Mouse (Mus musculus) brain, embryonic 18.5 days (tissue): Measurements from ENCODE around the gene Olfr700.
"Not testable (repeated sequence)": the region's sequence is repeated elsewhere in the genome, so short reads cannot be mapped to it uniquely, and the experiment has no call there.

Experiments
- DNase-seq: peaks from one replicate; pipeline ENCODE4 v3.0.0-alpha.2; 2012; ENCODE audit warnings: low read depth, low spot score

Olfr700 gene

GRCm38 (mm10) chr7:106808734-106809133, at the start of gene Olfr700:
TSS of gene Olfr700 (minus strand) at chr7:106808834.
- DNase-seq: no peak

GRCm38 (mm10) chr7:106843060-106843459, 34.4 kb upstream of the Olfr700 start, which contains the start of gene Olfr703:
TSS of gene Olfr703 (plus strand) at chr7:106843360.
- no peak for DNase-seq

DNA sequence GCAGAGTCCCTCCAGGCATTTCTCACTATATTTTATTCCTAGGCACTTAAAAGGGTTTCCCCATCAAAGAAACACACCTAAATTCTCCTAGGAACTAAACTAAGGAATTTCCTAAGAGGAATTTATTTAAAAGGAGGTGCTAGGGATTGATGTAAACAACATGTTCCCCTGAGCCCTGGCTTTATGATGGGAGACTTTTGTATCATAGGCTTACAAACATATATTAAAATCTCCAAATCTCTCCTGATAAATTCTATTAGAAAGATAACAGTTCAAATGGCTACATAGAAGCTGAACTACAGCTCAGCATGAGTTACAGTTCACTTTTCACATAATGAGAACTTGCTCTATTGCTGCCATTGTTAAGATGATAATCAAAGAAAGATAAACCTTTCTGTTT, 25.2 kb upstream of the Olfr700 start, which contains the start of gene Olfr702:
TSS of gene Olfr702 (minus strand) at position 101 of the 400 bp plus-strand sequence.
- DNase-seq: no peak

GRCm38 (mm10) chr7:106818414-106818813, 9.8 kb upstream of the Olfr700 start:
- no peak for DNase-seq

GRCm38 (mm10) chr7:106815775-106816174, 7.1 kb upstream of the Olfr700 start:
- DNase-seq: no peak

- DNase-seq: no peak
Observed at GRCm38 (mm10) chr7:106813829-106814228, 5.2 kb upstream of the Olfr700 start, which contains the start of gene Olfr701. TSS of gene Olfr701 (plus strand) at chr7:106814129.

DNA sequence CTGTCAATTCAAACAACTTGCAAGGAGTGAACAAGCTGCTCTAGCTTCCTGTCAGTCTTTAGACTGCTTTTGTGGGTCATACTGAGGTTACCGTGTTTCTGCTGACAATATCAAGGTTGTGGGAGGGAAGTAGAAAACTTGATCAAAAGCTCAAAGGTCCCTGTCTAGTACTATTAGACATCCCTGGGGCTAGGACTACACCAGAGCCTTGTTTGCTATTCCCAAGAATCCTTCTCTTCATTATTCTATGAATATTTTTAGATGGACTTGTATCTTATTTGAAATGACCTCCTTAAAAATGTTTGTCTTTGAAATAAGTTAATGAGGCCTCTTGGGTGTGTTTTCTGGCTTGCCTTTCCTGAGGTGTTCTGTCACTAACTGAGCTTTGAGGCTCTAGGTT, 15.5 kb downstream of the Olfr700 start, which contains the start of gene Olfr699:
TSS of gene Olfr699 (minus strand) at position 101 of the 400 bp plus-strand sequence.
- no peak for DNase-seq

DNA sequence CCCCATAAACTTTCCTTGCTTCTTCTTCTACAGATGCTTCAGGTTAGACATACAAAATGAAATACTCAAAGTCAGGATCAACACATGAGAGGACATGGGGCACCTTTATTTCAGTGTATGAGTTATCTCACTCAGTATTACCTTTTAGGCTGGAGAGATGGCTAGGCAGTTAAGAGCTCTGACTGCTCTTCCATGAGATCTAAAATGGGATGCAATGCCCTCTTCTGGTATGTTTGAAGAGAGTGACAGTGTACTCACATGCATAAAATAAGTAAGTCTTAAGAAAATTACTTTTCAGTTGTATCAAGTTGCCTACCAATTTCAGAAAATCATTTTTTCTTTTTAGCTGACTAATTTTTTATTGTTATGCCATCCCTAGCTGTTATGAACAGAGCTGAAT, 20.3 kb downstream of the Olfr700 start:
- DNase-seq: no peak

DNA sequence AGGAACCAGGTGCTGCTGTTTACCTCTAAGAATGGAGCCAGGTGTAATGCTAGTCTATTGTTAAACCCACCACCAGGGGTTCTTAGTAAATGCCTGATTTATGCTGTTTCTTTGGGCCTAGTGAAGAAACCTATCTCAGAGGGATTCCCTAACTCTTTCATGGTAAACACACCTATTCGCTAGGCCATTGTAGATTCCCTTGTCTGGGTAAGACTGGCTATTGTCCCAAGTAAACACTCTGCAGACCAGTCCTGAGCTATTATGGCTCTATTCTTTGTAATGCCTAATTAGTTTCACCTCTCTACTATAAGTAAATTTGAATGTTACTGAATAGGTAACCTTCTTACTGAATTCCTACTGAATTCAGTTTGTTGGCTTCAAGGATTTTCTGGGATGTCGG, 47.6 kb downstream of the Olfr700 start:
- DNase-seq: not testable (repeated sequence)

GRCm38 (mm10) chr7:106758800-106759199, 49.8 kb downstream of the Olfr700 start:
- DNase-seq: no peak
